Mouse (Mus musculus): Measurements from ENCODE around the gene Ddx51. TPM values are rescaled to one million over a fixed set of nuclear protein-coding genes. Genes with fewer than 3 reads are reported as not detected.

The Ddx51 gene
- 10 to 100 TPM; 24.1 to 34.6 TPM for total RNA-seq (2021)

- DNase-seq (ENCODE audit: extremely low spot score in 1 of 2, low spot score in 1 of 2) = peak; percentile 95 to 98
These were observed at the start of gene Ddx51, which contains the start of gene Noc4l for GRCm38 (mm10) chr5:110652719-110653648. TSS of gene Ddx51 (plus strand) at chr5:110653451. TSS of gene Noc4l (minus strand) at chr5:110653417.

- DNase-seq (ENCODE audit: extremely low spot score in 1 of 2, low spot score in 1 of 2) = no peak
These were observed 48.9 kb upstream of the Ddx51 start for GRCm38 (mm10) chr5:110604311-110604710.

GRCm38 (mm10) chr5:110605531-110606221 lies 47.6 kb upstream of the Ddx51 start:
- no peak for DNase-seq (ENCODE audit: extremely low spot score in 1 of 2, low spot score in 1 of 2)

DNA sequence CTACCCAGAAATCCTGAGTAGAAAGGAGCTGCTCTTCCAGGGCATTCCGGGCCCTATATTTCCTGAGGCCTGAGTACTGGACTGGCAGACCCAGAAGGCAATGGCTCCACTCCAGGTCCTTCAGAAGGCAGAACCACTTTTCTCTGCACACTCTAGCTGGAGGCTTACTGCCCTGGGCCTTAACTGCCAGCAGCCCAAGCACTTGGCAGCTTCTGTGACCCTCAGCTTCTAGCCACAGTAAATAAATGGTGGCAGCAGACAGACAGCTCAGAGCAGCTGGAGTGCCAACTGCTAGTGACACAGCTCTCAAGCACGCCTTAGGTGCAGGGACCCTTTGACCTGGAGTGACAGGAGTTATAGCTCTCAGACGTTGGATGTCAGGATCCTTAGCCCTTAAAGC lies 45.5 kb upstream of the Ddx51 start:
- DNase-seq (ENCODE audit: extremely low spot score in 1 of 2, low spot score in 1 of 2) = no peak

DNA sequence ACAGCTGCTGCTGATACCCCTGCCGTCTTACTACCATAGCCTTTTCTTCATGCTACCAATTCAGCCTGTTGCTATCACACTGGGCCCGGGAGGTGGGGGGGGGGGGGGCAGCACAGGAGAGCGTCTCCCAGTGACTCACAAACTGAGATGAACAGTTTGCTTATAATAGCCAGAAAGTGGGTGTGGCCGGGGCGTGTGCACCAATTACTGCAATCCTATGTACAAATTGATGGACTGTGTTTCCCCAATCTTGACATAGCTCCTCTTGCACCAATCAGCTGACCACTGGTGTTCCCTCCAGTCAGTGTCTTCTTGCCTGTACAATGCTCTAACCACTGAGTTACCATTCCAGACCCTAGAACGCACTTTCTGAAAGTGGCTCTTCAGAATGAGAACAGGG lies 44.9 kb upstream of the Ddx51 start:
- no peak for DNase-seq (ENCODE audit: extremely low spot score in 1 of 2, low spot score in 1 of 2)

GRCm38 (mm10) chr5:110608941-110609340 lies 44.3 kb upstream of the Ddx51 start:
- DNase-seq (ENCODE audit: extremely low spot score in 1 of 2, low spot score in 1 of 2) = no peak

DNA sequence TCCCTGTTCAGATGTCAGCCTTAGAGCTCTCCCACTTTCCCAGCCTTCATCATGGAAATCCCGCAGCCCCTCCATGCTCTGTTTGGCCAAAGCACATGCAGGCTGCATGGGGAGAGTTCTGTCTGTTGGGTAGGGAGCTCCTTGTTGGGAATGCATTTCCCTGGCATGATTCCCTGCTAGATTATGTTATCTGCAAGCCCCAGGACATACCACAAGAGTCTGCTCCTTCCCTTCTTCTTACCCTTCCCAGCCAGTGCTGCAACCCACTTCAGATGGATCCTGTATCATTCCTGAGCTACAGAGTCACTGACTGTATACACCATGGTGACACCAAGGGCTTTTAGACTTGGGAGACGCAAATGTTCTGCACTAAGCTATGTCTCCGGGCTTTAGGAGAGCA lies 43.8 kb upstream of the Ddx51 start:
- no peak for DNase-seq (ENCODE audit: extremely low spot score in 1 of 2, low spot score in 1 of 2)

- no peak for DNase-seq (ENCODE audit: extremely low spot score in 1 of 2, low spot score in 1 of 2)
These were observed 43.4 kb upstream of the Ddx51 start for GRCm38 (mm10) chr5:110609868-110610267.

DNA sequence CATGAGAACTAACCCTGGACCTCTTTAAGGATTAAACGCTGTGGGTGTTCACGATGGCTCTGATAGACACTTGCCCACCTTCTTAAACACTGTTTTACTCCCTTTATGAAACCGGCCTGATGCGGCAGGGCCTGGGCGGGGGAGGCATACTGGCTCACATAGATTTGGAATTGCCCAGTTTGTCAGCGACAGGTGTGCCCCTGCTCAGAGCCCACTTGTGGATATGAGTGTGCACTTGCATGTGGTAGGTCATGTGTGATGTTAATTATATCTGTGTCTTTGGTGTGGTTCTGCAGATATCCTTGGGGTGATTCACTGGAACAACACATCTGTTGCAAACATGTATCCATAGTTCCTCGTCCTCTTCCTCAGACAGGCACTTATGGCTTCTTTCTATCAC lies 42.8 kb upstream of the Ddx51 start:
- no peak for DNase-seq (ENCODE audit: extremely low spot score in 1 of 2, low spot score in 1 of 2)

DNA sequence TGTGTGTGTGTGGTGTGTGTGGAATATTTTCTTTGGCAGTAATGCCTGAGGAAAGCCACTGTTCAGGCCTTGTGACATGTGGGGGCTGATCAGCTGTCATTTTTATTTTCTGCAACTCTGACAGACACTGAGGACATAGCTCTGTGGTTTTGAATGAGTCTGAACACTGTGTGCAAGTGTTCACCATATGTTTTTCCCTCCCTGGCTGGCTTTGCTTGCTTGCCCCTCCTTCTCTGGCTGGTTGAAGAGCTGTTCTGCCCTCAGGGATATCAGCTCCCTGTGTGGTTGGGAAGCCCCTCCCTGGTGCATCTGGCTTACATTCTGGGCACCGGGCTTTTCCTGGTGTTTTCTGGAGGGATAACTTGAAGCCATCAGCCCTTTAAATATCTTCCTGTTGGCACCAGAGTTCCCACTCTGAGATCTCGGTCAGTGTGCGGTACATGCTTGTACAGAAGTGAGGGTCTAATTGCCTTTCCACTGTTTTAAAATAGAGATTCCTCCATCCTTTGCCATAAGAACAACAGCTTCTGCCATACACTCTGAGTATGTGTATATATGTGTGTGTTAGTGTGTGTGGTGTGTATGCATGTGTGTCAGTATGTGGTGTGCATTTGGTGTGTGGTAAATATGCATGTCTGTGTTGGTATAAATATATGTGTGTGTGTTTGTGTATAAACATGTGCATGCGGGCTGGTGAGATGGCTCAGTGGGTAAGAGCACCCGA lies 41.7 kb upstream of the Ddx51 start:
- DNase-seq (ENCODE audit: extremely low spot score in 1 of 2, low spot score in 1 of 2) = peak in 1 of 2 experiments; percentile 16

GRCm38 (mm10) chr5:110619226-110619625 lies 34.0 kb upstream of the Ddx51 start:
- DNase-seq (ENCODE audit: extremely low spot score in 1 of 2, low spot score in 1 of 2) = no peak

DNA sequence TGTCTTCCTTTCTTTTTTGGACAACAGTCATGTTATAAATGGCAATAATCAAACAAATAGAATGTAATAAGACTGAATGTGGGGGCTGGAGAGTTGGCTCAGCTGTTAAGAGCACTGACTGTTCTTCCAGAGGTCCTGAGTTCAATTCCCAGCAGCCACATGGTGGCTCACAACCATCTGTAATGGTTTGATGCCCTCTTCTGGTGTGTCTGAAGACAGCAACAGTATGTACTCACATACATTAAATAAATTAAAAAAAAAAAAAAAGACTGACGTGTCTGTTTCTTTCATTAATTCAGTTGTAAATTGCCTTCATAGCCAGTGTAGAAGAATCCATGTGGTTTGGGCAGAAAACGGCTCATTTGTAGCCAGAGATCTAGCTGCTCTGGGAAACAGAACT lies 28.9 kb upstream of the Ddx51 start:
- DNase-seq (ENCODE audit: extremely low spot score in 1 of 2, low spot score in 1 of 2) = no peak

- DNase-seq (ENCODE audit: extremely low spot score in 1 of 2, low spot score in 1 of 2) = no peak
These were observed 25.9 kb upstream of the Ddx51 start for GRCm38 (mm10) chr5:110627351-110627750.

DNA sequence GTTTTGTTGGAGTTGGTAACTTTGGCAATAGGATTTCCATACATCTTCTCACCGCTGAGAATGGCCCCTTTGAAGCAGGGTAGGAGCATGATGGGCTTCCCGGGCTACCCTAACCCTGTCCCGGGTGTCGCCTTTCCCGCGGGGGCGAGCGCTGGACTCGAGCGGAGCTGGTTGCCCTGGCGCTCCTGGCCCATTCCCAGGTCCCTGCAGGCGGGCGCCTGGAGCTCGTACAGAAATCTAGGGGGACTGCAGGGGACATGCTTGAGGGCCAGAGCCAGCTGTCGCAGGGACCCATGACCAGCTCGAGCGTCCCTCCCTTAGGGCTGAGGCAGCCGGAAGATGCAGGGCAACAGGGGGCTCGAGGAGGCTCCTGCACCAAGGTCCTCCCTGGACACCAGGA lies 25.1 kb upstream of the Ddx51 start:
- no peak for DNase-seq (ENCODE audit: extremely low spot score in 1 of 2, low spot score in 1 of 2)

GRCm38 (mm10) chr5:110629525-110630120 lies 23.6 kb upstream of the Ddx51 start:
- DNase-seq (ENCODE audit: extremely low spot score in 1 of 2, low spot score in 1 of 2) = no peak

- DNase-seq (ENCODE audit: extremely low spot score in 1 of 2, low spot score in 1 of 2) = no peak
These were observed 17.1 kb upstream of the Ddx51 start for GRCm38 (mm10) chr5:110635951-110636707.

GRCm38 (mm10) chr5:110638306-110639074 lies 14.8 kb upstream of the Ddx51 start:
- no peak for DNase-seq (ENCODE audit: extremely low spot score in 1 of 2, low spot score in 1 of 2)

GRCm38 (mm10) chr5:110639459-110639858 lies 13.8 kb upstream of the Ddx51 start:
- peak; percentile 45 to 69 for DNase-seq (ENCODE audit: extremely low spot score in 1 of 2, low spot score in 1 of 2)

- no peak for DNase-seq (ENCODE audit: extremely low spot score in 1 of 2, low spot score in 1 of 2)
These were observed 6.9 kb upstream of the Ddx51 start for GRCm38 (mm10) chr5:110646377-110646776.

Data from layer of hippocampus, postnatal 25 days (tissue).